Mouse (Mus musculus): ENCODE data around the gene Rpl24. TPM values are rescaled to one million over a fixed set of nuclear protein-coding genes. Genes with fewer than 3 reads are reported as not detected.
"Not testable (repeated sequence)": the region's sequence is repeated elsewhere in the genome, so short reads cannot be mapped to it uniquely, and the experiment has no call there.

Gene Rpl24
- polyA plus RNA-seq (2016; fragmentation: Nextera tagmentation; extraction: Ambion mirVana), result 711 and 747 TPM in 2 replicates

DNA sequence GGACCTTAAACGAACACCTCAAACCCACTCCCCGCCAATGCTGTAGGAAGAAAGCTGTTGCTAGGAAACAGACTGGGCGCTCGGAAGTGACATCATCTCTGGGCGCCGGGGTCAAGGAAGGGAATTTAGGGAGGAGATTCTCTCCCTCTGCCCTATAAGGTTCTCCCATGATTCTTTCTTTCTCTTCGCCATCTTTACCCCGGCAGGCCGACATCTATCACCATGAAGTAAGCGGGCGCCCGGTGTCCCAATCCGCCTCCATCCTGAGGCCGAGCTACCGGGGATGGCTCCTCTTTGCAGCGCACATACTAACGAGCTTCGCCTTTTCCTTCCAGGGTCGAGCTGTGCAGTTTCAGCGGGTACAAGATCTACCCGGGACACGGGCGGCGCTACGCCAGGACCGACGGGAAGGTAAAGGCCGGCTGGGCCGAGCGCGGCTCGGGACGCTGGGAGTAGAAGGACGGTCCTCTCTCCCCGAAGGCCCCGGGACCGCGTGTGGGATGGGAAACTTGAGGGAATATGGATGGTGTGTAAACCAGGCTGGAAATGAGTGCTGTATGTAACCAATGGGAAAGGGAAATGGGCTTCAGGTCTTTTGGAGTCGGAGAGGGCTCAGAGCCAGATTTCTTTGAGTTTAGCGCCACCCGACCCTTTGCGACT is at the start of gene Rpl24:
TSS of gene Rpl24 (plus strand) at position 64 of the 660 bp plus-strand sequence.
- peak; percentile 94 for ATAC-seq (ENCODE audit: low FRiP score)
- Histone ChIP-seq H3K27ac (peak within 1 kb of the TSS; percentile 88), H3K36me3 (replicated peaks) (peaks cover 25% of the 10 kb centered on the region), H3K4me3 (replicated peaks) (peak within 1 kb of the TSS; percentile 84), H3K9ac (peak within 1 kb of the TSS; percentile 70), H3K4me1 (peaks cover 9% of the 10 kb centered on the region), H3K4me2 (peak within 1 kb of the TSS; percentile 79), H3K9me3 (no peaks in the 10 kb centered on the region), H3K27me3 (no peaks in the 10 kb centered on the region)
- under 1% methylated on average over 42 of the region's 42 CpGs for WGBS

DNA sequence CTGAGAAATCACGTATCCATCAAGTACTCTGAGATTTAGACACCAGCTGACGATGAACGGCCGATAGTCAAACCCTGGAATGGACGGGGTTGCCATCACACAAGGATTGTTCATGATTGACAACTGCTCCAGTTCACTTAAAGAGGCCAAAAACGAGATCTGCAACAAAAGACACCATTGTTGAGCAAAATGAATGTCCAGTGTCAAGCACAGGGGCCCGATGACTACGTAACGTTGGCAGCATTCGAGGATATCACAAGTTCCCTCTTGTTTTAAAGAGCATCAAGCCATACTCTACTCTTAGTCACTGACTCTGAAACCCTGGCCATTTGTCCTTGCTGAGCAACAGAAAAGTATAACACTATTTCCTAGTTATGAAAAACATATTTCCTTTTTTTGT is 44.0 kb upstream of the Rpl24 start:
- Histone ChIP-seq H3K27ac (no peak overlapping the region), H3K27me3 (no peaks in the 10 kb centered on the region), H3K4me3 (replicated peaks) (no peak overlapping the region), H3K4me1 (no peaks in the 10 kb centered on the region), H3K4me2 (no peak overlapping the region), H3K36me3 (replicated peaks) (peaks cover 72% of the 10 kb centered on the region), H3K9ac (no peak overlapping the region), H3K9me3 (no peaks in the 10 kb centered on the region)
- 89% methylated on average over 10 of the region's 10 CpGs for WGBS
- no peak for ATAC-seq (ENCODE audit: low FRiP score)

DNA sequence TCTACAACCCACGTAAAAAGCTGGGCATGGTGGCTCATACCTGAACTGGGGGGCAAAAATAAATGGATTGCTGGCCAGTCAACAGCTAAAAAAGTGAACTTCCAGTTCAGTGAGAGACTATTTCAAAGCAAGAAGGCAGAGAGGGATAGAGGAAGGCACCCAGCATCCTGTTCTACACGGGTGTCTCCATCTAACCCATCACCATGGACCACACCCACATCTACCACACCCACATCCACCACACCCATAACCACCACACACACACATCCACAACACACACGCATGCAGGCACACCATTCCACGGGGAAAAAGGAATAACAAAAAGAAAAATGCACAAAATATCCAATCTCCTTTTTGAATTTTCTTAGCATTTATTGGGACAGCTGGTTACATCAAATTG is 42.1 kb upstream of the Rpl24 start:
- 91% methylated on average over 4 of the region's 4 CpGs for WGBS
- Histone ChIP-seq H3K4me2 (no peak overlapping the region), H3K9ac (no peak overlapping the region), H3K27me3 (no peaks in the 10 kb centered on the region), H3K9me3 (no peaks in the 10 kb centered on the region), H3K4me3 (replicated peaks) (no peak overlapping the region), H3K4me1 (no peaks in the 10 kb centered on the region), H3K36me3 (replicated peaks) (peaks cover 59% of the 10 kb centered on the region), H3K27ac (no peak overlapping the region)
- no peak for ATAC-seq (ENCODE audit: low FRiP score)

DNA sequence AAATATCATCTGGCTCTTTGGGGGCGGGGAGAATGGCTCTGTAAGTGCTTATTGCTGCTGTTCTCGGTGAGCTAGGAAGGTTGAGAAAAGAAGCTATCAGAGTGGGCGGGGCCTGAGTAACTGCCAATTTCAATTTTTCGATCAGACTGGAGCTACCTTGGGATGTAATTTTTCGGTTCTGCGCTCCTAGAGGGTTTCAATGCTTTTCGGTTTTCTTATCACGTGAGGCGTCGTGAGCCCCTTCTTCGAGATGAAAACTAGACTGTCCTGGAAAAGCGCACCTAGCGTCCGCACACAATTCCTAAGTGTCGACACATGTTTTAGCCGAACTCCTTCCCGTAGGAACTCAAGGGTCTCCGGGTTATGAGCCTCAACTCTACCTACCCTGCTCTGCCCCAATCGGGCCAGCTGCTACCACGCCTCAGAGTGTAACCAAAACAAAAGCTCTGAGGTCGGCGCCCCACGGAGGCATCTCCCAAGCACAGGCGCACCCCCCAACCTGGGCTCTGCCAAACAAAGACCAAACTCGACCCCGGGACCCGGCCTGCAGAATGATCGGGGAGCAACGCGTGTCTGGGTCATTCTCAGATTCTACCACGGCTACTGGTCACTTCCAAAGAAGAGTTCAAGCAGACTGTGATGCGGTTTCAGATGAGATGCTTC is 32.3 kb upstream of the Rpl24 start:
- Histone ChIP-seq H3K4me2 (peak overlapping the region; percentile 63), H3K9ac (peak overlapping the region; percentile 68), H3K4me3 (replicated peaks) (peak overlapping the region; percentile 67), H3K4me1 (no peaks in the 10 kb centered on the region), H3K9me3 (no peaks in the 10 kb centered on the region), H3K36me3 (replicated peaks) (peaks cover 11% of the 10 kb centered on the region), H3K27me3 (no peaks in the 10 kb centered on the region), H3K27ac (peak overlapping the region; percentile 75)
- peak; percentile 61 for ATAC-seq (ENCODE audit: low FRiP score)
- 1% methylated on average over 32 of the region's 32 CpGs for WGBS

DNA sequence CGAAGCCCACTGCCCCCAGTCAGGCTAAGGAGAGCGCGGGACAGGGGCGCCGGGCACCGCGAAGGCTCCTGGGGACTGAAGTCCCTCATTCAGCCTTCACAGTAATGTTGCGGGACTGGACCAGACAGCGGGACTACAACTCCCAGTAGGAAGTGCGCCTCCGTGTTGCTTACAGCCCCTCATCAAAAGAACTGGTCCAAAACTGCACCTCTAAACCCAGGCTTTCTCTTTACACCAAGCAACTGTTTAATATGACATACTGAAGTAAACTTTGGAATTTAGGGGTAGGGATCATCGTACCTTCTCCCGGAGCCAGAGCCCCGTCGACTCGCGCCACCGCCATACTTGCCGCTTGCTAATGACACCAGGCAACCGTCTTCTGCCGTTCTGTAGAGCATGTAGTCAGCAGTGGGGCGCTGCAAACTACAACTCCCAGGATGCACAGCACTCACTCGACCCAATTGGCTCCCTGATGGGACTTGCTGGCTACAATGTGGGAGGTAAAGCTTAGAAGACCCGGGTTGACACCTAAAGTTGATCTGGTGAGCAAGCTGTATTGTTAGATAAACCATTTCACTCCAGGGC is 31.5 kb upstream of the Rpl24 start, which contains the start of gene Cep97:
TSS of gene Cep97 (minus strand) at position 403 of the 585 bp plus-strand sequence.
- Histone ChIP-seq H3K4me3 (replicated peaks) (peak within 1 kb of the TSS; percentile 67), H3K4me2 (peak within 1 kb of the TSS; percentile 63), H3K9ac (peak within 1 kb of the TSS; percentile 68), H3K27ac (peak within 1 kb of the TSS; percentile 75), H3K9me3 (no peaks in the 10 kb centered on the region), H3K36me3 (replicated peaks) (peaks cover 4% of the 10 kb centered on the region), H3K4me1 (no peaks in the 10 kb centered on the region), H3K27me3 (no peaks in the 10 kb centered on the region)
- under 1% methylated on average over 24 of the region's 24 CpGs for WGBS
- ATAC-seq (ENCODE audit: low FRiP score), result peak; percentile 99

DNA sequence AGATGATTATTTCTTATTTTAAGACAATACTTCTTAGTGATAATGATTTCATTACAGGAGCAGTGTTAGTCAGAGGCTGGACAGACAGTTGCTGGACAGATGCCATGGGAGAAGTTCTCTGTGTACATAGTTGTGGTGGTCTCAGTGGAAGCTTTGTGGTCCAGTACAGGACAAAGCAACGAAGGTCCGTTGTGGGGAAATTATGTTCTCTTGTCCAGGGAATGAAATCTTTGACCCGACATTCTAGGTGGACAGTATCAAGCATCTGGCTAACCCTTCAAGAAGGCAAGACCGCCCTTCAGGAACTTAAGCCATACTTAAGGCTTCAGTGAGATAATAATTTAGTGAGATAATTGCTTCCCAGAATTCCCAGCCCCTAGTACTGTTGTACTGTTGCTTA is 27.3 kb upstream of the Rpl24 start:
- Histone ChIP-seq H3K4me1 (no peaks in the 10 kb centered on the region), H3K36me3 (replicated peaks) (no peaks in the 10 kb centered on the region), H3K27me3 (no peaks in the 10 kb centered on the region), H3K9ac (no peak overlapping the region), H3K4me3 (replicated peaks) (no peak overlapping the region), H3K4me2 (no peak overlapping the region), H3K9me3 (no peaks in the 10 kb centered on the region), H3K27ac (no peak overlapping the region)
- no peak for ATAC-seq (ENCODE audit: low FRiP score)
- WGBS, result 83% methylated on average over 4 of the region's 4 CpGs

DNA sequence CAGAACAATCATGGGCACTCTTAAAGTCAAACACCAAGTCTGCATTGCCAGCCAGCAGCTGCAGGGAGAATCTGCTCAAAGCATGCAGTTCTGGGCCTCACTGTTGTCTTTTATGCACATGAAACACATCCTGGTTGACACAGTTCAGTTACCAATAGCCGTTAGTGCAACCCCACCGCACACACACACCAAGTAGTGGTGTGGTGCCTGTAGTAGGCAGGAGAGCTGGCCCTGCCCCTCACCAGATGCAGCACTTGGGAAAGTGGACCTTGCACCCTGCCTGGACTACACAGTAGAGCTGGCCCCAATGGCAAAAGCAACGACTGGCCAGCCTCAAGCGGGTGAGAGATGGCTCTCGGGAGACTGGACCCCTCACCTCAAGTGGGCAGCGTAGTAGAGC is 26.4 kb upstream of the Rpl24 start:
- Histone ChIP-seq H3K9me3 (no peaks in the 10 kb centered on the region), H3K27me3 (no peaks in the 10 kb centered on the region), H3K4me3 (replicated peaks) (no peak overlapping the region), H3K27ac (no peak overlapping the region), H3K9ac (no peak overlapping the region), H3K4me1 (no peaks in the 10 kb centered on the region), H3K36me3 (replicated peaks) (no peaks in the 10 kb centered on the region), H3K4me2 (no peak overlapping the region)
- no peak for ATAC-seq (ENCODE audit: low FRiP score)
- WGBS, result 91% methylated on average over 6 of the region's 6 CpGs

DNA sequence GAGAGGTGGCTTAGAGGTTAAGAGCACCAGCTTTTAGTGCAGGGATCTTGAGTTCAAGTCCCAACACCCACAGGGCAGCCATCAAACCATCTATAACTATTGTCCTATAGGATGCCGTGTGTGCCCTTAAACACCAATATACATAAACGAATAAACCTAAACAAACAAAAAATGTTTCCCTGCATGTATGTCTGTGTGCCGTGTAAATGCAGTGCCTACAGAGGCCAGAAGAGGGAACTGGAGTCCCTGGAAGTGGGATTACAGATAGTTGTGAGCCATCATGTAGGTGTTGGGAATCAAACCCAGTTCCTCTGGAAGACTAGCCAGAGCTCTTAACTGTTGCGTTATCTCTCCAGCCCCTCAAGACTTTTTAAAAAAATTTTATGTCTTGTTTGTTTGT is 25.3 kb upstream of the Rpl24 start:
- H3K4me1 ChIP-seq, result no peaks in the 10 kb centered on the region
- H3K27me3 ChIP-seq, result no peaks in the 10 kb centered on the region
- no peaks in the 10 kb centered on the region for H3K9me3 ChIP-seq
- ATAC-seq (ENCODE audit: low FRiP score), result no peak
- 90% methylated on average over 4 of the region's 4 CpGs for WGBS
- H3K27ac ChIP-seq, result no peak overlapping the region
- H3K4me2 ChIP-seq, result no peak overlapping the region
- no peaks in the 10 kb centered on the region for H3K36me3 ChIP-seq (replicated peaks)
- no peak overlapping the region for H3K9ac ChIP-seq
- no peak overlapping the region for H3K4me3 ChIP-seq (replicated peaks)

DNA sequence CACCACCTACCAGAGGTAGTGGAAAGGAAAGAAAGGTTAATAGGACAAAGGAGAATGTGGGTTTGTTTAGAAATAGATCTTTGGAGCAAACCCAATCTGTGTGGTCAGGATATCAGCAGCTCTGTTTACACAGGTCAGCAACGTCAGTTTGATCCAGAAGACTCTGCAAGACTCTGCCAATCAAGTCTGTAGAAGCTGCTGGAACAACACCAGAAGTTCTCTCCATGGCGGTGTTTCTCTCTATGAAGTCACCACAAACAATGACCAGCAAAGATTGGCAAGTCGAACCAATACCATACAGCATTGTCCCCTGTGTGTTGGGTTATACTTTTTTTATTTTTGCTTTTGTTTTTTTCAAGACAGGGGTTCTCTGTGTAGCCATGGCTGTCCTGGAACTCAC is 18.8 kb upstream of the Rpl24 start:
- Histone ChIP-seq H3K36me3 (replicated peaks) (no peaks in the 10 kb centered on the region), H3K9ac (no peak overlapping the region), H3K4me2 (no peak overlapping the region), H3K4me1 (no peaks in the 10 kb centered on the region), H3K27ac (no peak overlapping the region), H3K27me3 (no peaks in the 10 kb centered on the region), H3K9me3 (no peaks in the 10 kb centered on the region), H3K4me3 (replicated peaks) (no peak overlapping the region)
- 79% methylated on average over 3 of the region's 3 CpGs for WGBS
- no peak for ATAC-seq (ENCODE audit: low FRiP score)

DNA sequence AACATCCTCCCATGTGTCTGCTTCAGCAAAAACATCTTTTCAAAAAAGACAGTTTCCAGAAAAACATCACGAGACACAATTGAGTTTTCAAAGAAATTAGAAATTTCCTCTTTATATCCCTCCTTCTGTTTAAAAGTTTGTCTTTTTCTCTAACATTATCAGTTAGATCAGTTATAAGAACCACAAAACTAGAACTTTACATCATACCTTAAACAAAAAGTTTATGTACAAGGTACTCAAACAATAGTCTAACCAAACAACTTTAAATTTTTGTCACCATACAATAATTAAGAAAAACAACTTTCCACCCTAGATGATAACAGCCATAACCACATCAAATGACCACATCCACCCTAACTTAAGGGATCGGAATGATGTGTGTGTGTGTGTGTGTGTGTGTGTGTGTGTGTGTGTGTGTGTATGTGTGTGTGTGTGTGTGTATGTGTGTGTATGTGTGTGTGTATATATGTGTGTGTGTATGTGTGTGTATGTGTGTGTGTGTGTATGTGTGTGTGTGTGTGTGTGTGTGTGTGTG is 18.1 kb upstream of the Rpl24 start:
- whole genome bisulfite sequencing, result 93% methylated on average over 2 of the region's 2 CpGs
- not testable (repeated sequence) for ATAC-seq (ENCODE audit: low FRiP score); H3K4me1 ChIP-seq; H3K27me3 ChIP-seq; H3K4me3 ChIP-seq (replicated peaks); H3K27ac ChIP-seq; H3K9ac ChIP-seq; H3K36me3 ChIP-seq (replicated peaks); H3K4me2 ChIP-seq; H3K9me3 ChIP-seq

DNA sequence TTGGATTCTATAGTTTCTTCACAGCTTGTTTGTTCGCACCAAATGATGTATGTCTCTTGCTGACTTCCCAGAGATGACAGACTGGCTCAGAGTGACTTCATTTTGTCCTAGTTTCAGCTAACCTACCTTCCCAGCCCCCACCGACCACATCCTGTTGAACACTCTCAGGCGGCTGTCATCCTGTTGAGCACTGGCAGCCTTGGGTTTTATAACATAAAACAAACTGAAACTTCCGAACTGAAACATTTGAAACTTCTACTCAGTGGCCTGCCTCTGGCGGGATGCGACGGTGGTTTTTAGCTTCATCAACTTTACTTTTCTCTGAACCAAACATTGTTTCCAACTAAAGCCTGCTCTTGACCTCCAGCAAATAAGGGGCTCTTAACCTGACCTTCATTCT is 17.1 kb upstream of the Rpl24 start:
- H3K4me3 ChIP-seq (replicated peaks), result no peak overlapping the region
- ATAC-seq (ENCODE audit: low FRiP score), result no peak

DNA sequence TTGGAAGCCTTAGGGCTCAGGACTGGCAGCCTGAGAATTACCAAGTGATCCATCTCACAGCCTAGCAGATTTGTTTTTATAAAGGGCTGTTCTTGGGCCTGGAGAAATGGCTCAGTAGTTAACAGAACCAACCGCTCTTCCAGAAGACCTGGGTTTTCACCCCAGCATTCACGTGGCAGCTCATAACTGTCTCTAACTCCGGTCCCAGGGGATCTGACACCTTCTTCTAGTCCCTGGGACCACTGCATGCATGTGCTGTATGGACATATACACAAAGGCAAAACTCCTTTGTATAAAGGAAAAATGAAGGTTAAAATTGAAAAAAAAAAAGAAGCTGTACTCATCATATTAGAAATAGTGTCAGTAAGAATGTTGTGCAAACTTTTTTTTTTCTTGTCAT is 15.6 kb upstream of the Rpl24 start:
- no peak overlapping the region for H3K4me3 ChIP-seq (replicated peaks)
- ATAC-seq (ENCODE audit: low FRiP score), result no peak

More for the DNA sequence above, 17.1 kb upstream of the Rpl24 start:
- no peak overlapping the region for H3K9ac ChIP-seq
- H3K36me3 ChIP-seq (replicated peaks), result no peaks in the 10 kb centered on the region
- H3K27ac ChIP-seq, result no peak overlapping the region
- no peaks in the 10 kb centered on the region for H3K9me3 ChIP-seq
- WGBS, result 68% methylated on average over 7 of the region's 7 CpGs
- no peak overlapping the region for H3K4me2 ChIP-seq
- no peaks in the 10 kb centered on the region for H3K4me1 ChIP-seq
- no peaks in the 10 kb centered on the region for H3K27me3 ChIP-seq

More for the DNA sequence above, 15.6 kb upstream of the Rpl24 start:
- no peaks in the 10 kb centered on the region for H3K36me3 ChIP-seq (replicated peaks)
- no peaks in the 10 kb centered on the region for H3K4me1 ChIP-seq
- no peaks in the 10 kb centered on the region for H3K27me3 ChIP-seq
- H3K4me2 ChIP-seq, result no peak overlapping the region
- H3K9ac ChIP-seq, result no peak overlapping the region
- WGBS, result 72% methylated on average over 3 of the region's 3 CpGs
- H3K9me3 ChIP-seq, result 0 out of 2 replicates have a peak, but pooled peaks cover 2% of the 10 kb centered on the region
- H3K27ac ChIP-seq, result no peak overlapping the region

Measured in forebrain, embryonic 12.5 days (tissue).